Mouse (Mus musculus): ENCODE measurements at regions not wholly inside any gene's neighbourhood (a gene's known extent, or its start where the extent isn't known, plus 50 kb on each side); places are given as distances from the start of the nearest gene placed in this dataset.

DNA sequence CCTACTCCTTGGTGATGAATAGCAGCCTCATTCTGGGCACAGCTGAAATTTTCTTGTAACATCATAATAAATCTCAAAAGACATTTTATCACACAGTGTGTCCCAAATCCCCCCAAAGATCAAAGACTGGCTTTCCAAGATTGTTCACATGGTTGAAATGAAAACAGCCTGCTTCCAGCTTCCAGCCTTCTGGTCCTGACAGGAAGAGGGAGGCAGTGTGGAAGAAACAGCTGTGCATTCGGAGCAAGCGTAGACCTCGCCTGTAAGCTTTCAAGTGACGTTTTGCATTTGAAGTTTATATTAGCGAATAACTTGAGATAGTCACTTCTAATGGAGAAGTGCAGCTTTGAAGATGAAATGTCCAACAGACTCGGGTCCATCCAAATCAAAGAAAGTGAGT, 300.9 kb upstream of the Robo2 start:
- 79% methylated on average over 6 of the region's 6 CpGs for WGBS
- DNase-seq = no peak
- Histone ChIP-seq H3K27me3 (ENCODE audit: control insufficient read depth, insufficient read depth, low read length) (no peaks in the 10 kb centered on the region), H3K27ac (ENCODE audit: insufficient read depth, low read length) (no peak overlapping the region), H3K4me1 (ENCODE audit: control insufficient read depth, insufficient read depth, low read length) (no peaks in the 10 kb centered on the region), H3K4me3 (replicated peaks; ENCODE audit: insufficient read depth, low read depth, low read length) (no peak overlapping the region)
- no peak for TF ChIP-seq CTCF (IDR thresholded peaks at IDR 0.05; ENCODE audit: borderline replicate concordance, insufficient read depth, low read depth, low read length)
- no peak for TF ChIP-seq POLR2A (IDR thresholded peaks at IDR 0.05; ENCODE audit: borderline replicate concordance, insufficient read depth, low read length)

DNA sequence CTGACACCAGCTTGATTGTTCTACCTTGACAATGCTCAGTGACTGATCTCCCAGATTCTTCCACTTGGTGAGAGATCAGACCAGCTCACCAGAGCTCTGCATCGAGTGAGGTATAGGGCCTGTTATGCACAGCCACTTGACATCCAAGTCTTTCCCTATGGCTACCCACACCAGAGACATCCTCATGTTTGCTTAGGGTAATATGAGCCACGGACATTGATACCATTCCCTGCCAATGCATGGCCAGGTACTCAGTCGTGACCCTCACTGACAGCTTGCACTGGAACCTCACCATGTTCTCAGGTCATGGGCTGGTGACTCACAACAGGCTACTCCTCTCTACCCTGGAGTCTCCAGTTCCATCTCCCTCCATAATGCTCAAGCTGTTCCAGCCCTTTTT, 290.4 kb upstream of the Robo2 start:
- H3K27me3 ChIP-seq (ENCODE audit: control insufficient read depth, insufficient read depth, low read length) = no peaks in the 10 kb centered on the region
- H3K4me3 ChIP-seq (replicated peaks; ENCODE audit: insufficient read depth, low read depth, low read length) = no peak overlapping the region
- H3K27ac ChIP-seq (ENCODE audit: insufficient read depth, low read length) = no peak overlapping the region
- WGBS = 83% methylated on average over 3 of the region's 3 CpGs
- no peak for DNase-seq
- TF ChIP-seq POLR2A (IDR thresholded peaks at IDR 0.05; ENCODE audit: borderline replicate concordance, insufficient read depth, low read length) = no peak
- no peak for TF ChIP-seq CTCF (IDR thresholded peaks at IDR 0.05; ENCODE audit: borderline replicate concordance, insufficient read depth, low read depth, low read length)
- H3K4me1 ChIP-seq (ENCODE audit: control insufficient read depth, insufficient read depth, low read length) = no peaks in the 10 kb centered on the region

DNA sequence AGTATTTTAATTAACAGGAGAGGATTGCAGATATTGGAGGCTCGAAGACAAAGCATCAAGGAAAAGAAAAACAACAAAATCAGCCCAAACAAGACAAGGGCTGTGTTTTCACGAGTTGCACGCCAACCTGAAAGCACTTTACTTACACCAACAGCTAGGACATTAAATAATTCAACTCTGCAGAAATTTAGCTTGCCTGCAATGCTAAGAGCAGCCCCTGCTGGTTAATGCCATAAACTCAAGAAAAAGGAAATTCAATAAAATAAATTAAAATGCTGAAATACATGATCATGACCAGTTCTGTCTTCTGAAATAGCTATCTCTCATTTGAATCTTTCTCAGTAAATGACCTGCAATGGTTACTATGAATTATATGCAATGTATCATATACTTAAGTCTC, 271.7 kb upstream of the Robo2 start:
- H3K27ac ChIP-seq (ENCODE audit: insufficient read depth, low read length) = no peak overlapping the region
- no peaks in the 10 kb centered on the region for H3K4me1 ChIP-seq (ENCODE audit: control insufficient read depth, insufficient read depth, low read length)
- no peak for TF ChIP-seq CTCF (IDR thresholded peaks at IDR 0.05; ENCODE audit: borderline replicate concordance, insufficient read depth, low read depth, low read length)
- DNase-seq = no peak
- WGBS = 39% methylated on average over 3 of the region's 3 CpGs
- no peaks in the 10 kb centered on the region for H3K27me3 ChIP-seq (ENCODE audit: control insufficient read depth, insufficient read depth, low read length)
- no peak overlapping the region for H3K4me3 ChIP-seq (replicated peaks; ENCODE audit: insufficient read depth, low read depth, low read length)

DNA sequence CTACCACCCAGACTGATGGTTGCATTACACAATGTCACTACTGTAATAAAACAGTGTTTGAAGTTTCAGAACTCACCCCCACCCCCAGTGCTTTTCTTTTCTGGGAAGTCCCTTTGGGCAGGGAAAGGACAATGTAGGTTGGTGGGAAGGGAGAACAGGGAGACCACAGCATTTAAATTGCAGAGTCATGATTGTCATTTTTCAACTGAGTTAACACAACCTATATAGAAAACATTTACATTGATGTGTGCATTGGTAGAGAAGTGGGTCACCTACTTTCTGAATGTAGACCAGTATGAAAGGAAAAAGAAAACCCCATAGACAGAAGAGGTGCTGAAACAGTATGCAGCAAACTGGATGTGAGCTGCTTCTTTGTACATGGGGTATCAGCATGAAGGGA, 264.0 kb upstream of the Robo2 start:
- H3K4me3 ChIP-seq (replicated peaks; ENCODE audit: insufficient read depth, low read depth, low read length) = no peak overlapping the region
- no peak for TF ChIP-seq POLR2A (IDR thresholded peaks at IDR 0.05; ENCODE audit: borderline replicate concordance, insufficient read depth, low read length)
- H3K27ac ChIP-seq (ENCODE audit: insufficient read depth, low read length) = no peak overlapping the region
- H3K27me3 ChIP-seq (ENCODE audit: control insufficient read depth, insufficient read depth, low read length) = no peaks in the 10 kb centered on the region
- no peak for DNase-seq
- H3K4me1 ChIP-seq (ENCODE audit: control insufficient read depth, insufficient read depth, low read length) = no peaks in the 10 kb centered on the region

DNA sequence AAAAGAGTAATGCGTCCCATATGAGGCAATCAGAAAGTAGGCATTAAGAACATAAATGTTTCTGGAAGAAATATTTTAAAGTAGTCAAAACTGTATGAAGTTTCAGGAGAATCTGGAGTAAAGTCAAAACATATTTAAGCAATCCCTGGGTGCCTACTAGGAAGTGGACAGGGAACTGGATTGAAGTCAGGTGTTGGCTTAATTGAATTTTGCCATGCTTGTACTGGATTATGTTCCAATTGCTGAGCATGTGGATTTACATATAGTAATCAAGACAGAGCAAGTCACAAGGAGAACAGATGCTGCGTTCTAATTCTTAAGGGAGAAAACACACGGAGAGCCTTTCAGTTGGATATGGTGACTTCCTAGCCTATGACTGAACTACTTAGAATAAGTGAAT, 259.8 kb upstream of the Robo2 start:
- 69% methylated on average over 3 of the region's 3 CpGs for WGBS
- TF ChIP-seq CTCF (IDR thresholded peaks at IDR 0.05; ENCODE audit: borderline replicate concordance, insufficient read depth, low read depth, low read length) = no peak
- no peak for TF ChIP-seq POLR2A (IDR thresholded peaks at IDR 0.05; ENCODE audit: borderline replicate concordance, insufficient read depth, low read length)
- Histone ChIP-seq H3K4me1 (ENCODE audit: control insufficient read depth, insufficient read depth, low read length) (no peaks in the 10 kb centered on the region), H3K4me3 (replicated peaks; ENCODE audit: insufficient read depth, low read depth, low read length) (no peak overlapping the region), H3K27ac (ENCODE audit: insufficient read depth, low read length) (no peak overlapping the region), H3K27me3 (ENCODE audit: control insufficient read depth, insufficient read depth, low read length) (no peaks in the 10 kb centered on the region)
- DNase-seq = no peak

DNA sequence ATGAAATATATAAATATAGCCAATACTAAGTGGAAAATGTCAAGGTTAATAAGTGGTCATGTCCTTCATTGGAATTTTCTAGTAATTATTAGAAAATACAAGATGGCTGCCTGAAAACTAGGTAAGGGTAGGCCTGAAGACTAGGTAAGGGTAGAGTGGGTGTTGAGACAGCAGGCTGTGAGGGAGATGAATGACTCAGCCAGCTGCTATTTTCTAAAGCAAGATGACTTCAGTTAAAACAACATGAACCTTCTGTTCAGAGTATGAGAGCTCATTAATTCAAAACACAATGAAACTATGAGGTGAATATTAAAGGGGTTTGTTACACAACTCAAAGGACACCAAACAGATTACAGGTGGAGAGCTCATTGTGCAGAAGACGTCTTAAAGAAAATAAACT, 252.7 kb upstream of the Robo2 start:
- no peak for DNase-seq
- no peaks in the 10 kb centered on the region for H3K27me3 ChIP-seq (ENCODE audit: control insufficient read depth, insufficient read depth, low read length)
- H3K4me3 ChIP-seq (replicated peaks; ENCODE audit: insufficient read depth, low read depth, low read length) = no peak overlapping the region
- no peak overlapping the region for H3K27ac ChIP-seq (ENCODE audit: insufficient read depth, low read length)
- 71% methylated on average over 1 of the region's 1 CpGs for WGBS
- H3K4me1 ChIP-seq (ENCODE audit: control insufficient read depth, insufficient read depth, low read length) = no peaks in the 10 kb centered on the region
- no peak for TF ChIP-seq POLR2A (IDR thresholded peaks at IDR 0.05; ENCODE audit: borderline replicate concordance, insufficient read depth, low read length)
- no peak for TF ChIP-seq CTCF (IDR thresholded peaks at IDR 0.05; ENCODE audit: borderline replicate concordance, insufficient read depth, low read depth, low read length)

DNA sequence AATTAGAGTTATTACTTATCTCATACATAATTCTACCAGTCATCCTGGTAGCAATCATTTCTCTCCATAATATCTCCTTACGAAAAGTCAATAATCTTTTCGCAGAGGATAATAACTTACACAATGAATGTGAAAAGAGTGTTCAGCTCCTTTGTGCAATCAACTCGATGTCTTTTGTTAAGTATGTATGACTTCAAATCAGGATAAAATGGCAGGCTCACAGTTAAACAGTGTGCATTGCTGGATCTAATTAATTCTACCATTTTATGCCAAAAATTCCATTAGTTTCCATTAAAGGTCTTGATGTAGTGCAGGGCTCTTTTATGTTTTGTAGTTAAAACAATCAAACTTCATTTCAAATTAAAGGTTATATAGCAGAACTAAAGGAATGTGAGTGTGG, 239.6 kb upstream of the Robo2 start:
- Histone ChIP-seq H3K27me3 (ENCODE audit: control insufficient read depth, insufficient read depth, low read length) (no peaks in the 10 kb centered on the region), H3K27ac (ENCODE audit: insufficient read depth, low read length) (no peak overlapping the region), H3K4me1 (ENCODE audit: control insufficient read depth, insufficient read depth, low read length) (no peaks in the 10 kb centered on the region), H3K4me3 (replicated peaks; ENCODE audit: insufficient read depth, low read depth, low read length) (no peak overlapping the region)
- TF ChIP-seq POLR2A (IDR thresholded peaks at IDR 0.05; ENCODE audit: borderline replicate concordance, insufficient read depth, low read length) (no peak), CTCF (IDR thresholded peaks at IDR 0.05; ENCODE audit: borderline replicate concordance, insufficient read depth, low read depth, low read length) (no peak)
- 77% methylated on average over 3 of the region's 3 CpGs for WGBS
- DNase-seq = no peak

DNA sequence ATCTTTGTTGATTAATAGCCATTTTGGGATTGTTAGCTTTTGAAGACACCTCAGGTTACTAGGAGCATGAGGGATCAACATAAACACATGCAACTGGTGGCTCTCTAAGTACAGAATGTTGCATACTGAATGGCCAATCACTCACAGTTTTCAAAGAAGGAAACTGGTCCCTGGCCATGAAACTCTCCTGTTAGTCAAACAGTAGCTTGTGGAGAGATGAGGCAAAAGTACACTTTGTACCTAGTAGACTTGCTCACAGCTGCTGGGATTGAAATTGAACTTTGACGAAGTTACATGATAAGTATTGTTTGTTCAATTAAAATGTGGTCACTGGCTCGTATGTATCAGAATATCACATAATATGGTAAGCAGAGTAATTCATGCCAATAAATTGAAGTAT, 237.6 kb upstream of the Robo2 start:
- DNase-seq = no peak
- Histone ChIP-seq H3K4me3 (replicated peaks; ENCODE audit: insufficient read depth, low read depth, low read length) (no peak overlapping the region), H3K27ac (ENCODE audit: insufficient read depth, low read length) (no peak overlapping the region), H3K4me1 (ENCODE audit: control insufficient read depth, insufficient read depth, low read length) (no peaks in the 10 kb centered on the region), H3K27me3 (ENCODE audit: control insufficient read depth, insufficient read depth, low read length) (no peaks in the 10 kb centered on the region)
- 94% methylated on average over 2 of the region's 2 CpGs for WGBS
- no peak for TF ChIP-seq CTCF (IDR thresholded peaks at IDR 0.05; ENCODE audit: borderline replicate concordance, insufficient read depth, low read depth, low read length)
- no peak for TF ChIP-seq POLR2A (IDR thresholded peaks at IDR 0.05; ENCODE audit: borderline replicate concordance, insufficient read depth, low read length)

DNA sequence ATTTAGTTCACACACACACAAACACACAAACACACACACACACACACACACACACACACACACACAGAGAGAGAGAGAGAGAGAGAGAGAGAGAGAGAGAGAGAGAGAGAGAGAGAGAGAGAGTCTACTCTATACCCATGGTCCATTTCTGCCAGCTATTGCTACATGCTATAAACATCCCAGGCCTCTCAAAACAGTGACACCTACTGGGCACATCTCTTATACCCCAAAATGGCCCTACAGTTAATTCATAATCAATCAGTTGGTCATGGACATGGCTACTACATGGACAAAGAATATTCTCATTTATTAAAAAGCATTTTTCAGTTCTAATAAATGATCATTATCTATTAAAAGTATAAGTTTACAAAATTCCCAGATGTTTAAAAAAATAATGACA, 236.8 kb upstream of the Robo2 start:
- Histone ChIP-seq H3K27ac (ENCODE audit: insufficient read depth, low read length) (no peak overlapping the region), H3K4me1 (ENCODE audit: control insufficient read depth, insufficient read depth, low read length) (no peaks in the 10 kb centered on the region), H3K4me3 (replicated peaks; ENCODE audit: insufficient read depth, low read depth, low read length) (no peak overlapping the region), H3K27me3 (ENCODE audit: control insufficient read depth, insufficient read depth, low read length) (no peaks in the 10 kb centered on the region)
- DNase-seq = no peak
- no peak for TF ChIP-seq CTCF (IDR thresholded peaks at IDR 0.05; ENCODE audit: borderline replicate concordance, insufficient read depth, low read depth, low read length)
- TF ChIP-seq POLR2A (IDR thresholded peaks at IDR 0.05; ENCODE audit: borderline replicate concordance, insufficient read depth, low read length) = no peak

All from cerebellum, adult 2 months (tissue).